Mouse (Mus musculus): ENCODE results near the gene Crmp1. TPM values are rescaled to one million over a fixed set of nuclear protein-coding genes. Genes with fewer than 3 reads are reported as not detected.

The Crmp1 gene
- polyA plus RNA-seq, 1 experiment from 2014 or later: 37.1 TPM

DNA sequence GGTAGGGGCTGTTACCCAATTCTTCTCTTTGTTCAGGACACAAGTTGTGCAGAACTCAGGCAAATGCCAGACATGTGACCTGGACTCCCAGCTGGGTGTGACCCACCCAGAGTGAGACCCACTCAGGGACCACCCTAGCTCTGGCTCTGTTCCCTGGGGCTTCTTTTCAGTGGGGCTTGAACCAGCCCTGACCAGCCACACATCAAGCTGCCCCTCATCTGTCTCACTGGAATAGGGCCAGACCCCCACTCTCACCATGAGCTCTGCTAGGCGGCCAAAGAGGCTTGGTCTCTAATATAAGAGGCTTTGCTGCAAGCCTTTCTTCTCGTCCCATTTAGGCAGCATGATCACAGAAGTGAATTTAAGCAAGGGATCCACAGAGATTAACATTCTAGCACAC is 35.4 kb upstream of the Crmp1 start:
- Histone ChIP-seq H3K36me3 (ENCODE audit: control insufficient read depth, insufficient read depth, low read length) (no peaks in the 10 kb centered on the region), H3K9me3 (ENCODE audit: control insufficient read depth, low read length) (no peaks in the 10 kb centered on the region), H3K4me1 (ENCODE audit: control insufficient read depth, insufficient read depth, low read length) (no peaks in the 10 kb centered on the region), H3K4me3 (ENCODE audit: low read depth, low read length) (no peak overlapping the region), H3K4me2 (ENCODE audit: low read depth, severe bottlenecking) (no peak overlapping the region), H3K27me3 (ENCODE audit: control insufficient read depth, insufficient read depth, low read length) (no peaks in the 10 kb centered on the region), H3K9ac (ENCODE audit: low read length) (no peak overlapping the region), H3K27ac (replicated peaks; ENCODE audit: low read depth, low read length) (no peak overlapping the region)
- ATAC-seq (ENCODE audit: insufficient number of reproducible peaks, low FRiP score, low TSS enrichment, low read depth): no peak
- no peak for DNase-seq (ENCODE audit: low spot score)
- WGBS: 78% methylated on average over 2 of the region's 2 CpGs

DNA sequence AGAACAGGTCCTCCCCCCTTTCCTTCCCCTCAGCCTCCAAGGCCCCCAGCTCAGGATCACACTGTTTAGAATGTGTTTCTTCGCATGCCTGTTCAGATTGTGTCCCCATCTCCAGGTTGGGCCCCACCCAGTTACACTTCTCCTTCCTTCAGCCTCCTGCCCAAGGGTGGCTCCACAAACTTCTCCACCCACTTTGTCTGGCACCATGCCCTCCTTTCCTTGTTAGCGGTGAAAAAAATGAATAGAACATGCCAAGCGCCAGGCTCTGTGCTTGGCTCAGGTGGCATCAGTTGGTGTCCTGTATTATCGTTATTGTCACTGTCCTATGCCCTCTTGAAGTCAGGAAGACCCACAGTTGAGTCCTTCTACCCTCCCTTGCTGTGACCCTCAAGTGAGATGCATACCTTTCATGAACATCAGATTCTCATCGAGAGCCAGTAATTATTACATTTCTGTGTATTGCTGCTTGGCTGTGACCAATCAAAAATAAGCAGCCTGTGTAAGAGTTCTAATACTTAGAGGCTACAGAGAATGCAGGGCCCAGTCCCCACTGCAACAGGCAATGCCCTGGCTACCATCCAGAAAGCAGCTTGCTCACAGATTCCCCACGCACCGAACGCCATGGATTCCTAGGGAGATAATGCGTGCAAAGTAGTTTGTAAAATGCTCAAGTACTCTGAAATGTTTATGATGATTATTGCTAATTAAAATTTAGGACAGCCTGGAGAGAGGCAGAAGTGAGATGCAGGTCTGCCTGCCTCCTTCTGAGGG is 28.6 kb upstream of the Crmp1 start:
- ATAC-seq (ENCODE audit: insufficient number of reproducible peaks, low FRiP score, low TSS enrichment, low read depth): no peak
- WGBS: 93% methylated on average over 9 of the region's 9 CpGs

GRCm38 (mm10) chr5:37213709-37214103 is 28.0 kb upstream of the Crmp1 start:
- Histone ChIP-seq H3K27me3 (ENCODE audit: control insufficient read depth, insufficient read depth, low read length) (no peaks in the 10 kb centered on the region), H3K4me1 (ENCODE audit: control insufficient read depth, insufficient read depth, low read length) (no peaks in the 10 kb centered on the region), H3K4me2 (ENCODE audit: low read depth, severe bottlenecking) (no peak overlapping the region), H3K4me3 (ENCODE audit: low read depth, low read length) (no peak overlapping the region), H3K9ac (ENCODE audit: low read length) (no peak overlapping the region), H3K36me3 (ENCODE audit: control insufficient read depth, insufficient read depth, low read length) (no peaks in the 10 kb centered on the region), H3K9me3 (ENCODE audit: control insufficient read depth, low read length) (no peaks in the 10 kb centered on the region), H3K27ac (replicated peaks; ENCODE audit: low read depth, low read length) (no peak overlapping the region)
- 78% methylated on average over 4 of the region's 4 CpGs for WGBS
- no peak for ATAC-seq (ENCODE audit: insufficient number of reproducible peaks, low FRiP score, low TSS enrichment, low read depth)
- no peak for DNase-seq (ENCODE audit: low spot score)

More for the DNA sequence above, 28.6 kb upstream of the Crmp1 start:
- H3K9me3 ChIP-seq (ENCODE audit: control insufficient read depth, low read length): no peaks in the 10 kb centered on the region
- H3K36me3 ChIP-seq (ENCODE audit: control insufficient read depth, insufficient read depth, low read length): no peaks in the 10 kb centered on the region
- no peaks in the 10 kb centered on the region for H3K27me3 ChIP-seq (ENCODE audit: control insufficient read depth, insufficient read depth, low read length)
- no peak overlapping the region for H3K9ac ChIP-seq (ENCODE audit: low read length)
- no peak overlapping the region for H3K4me3 ChIP-seq (ENCODE audit: low read depth, low read length)
- DNase-seq (ENCODE audit: low spot score): no peak
- H3K4me1 ChIP-seq (ENCODE audit: control insufficient read depth, insufficient read depth, low read length): no peaks in the 10 kb centered on the region
- no peak overlapping the region for H3K4me2 ChIP-seq (ENCODE audit: low read depth, severe bottlenecking)
- H3K27ac ChIP-seq (replicated peaks; ENCODE audit: low read depth, low read length): no peak overlapping the region

- Histone ChIP-seq H3K27me3 (ENCODE audit: control insufficient read depth, insufficient read depth, low read length) (no peaks in the 10 kb centered on the region), H3K4me3 (ENCODE audit: low read depth, low read length) (no peak overlapping the region), H3K9me3 (ENCODE audit: control insufficient read depth, low read length) (no peaks in the 10 kb centered on the region), H3K4me1 (ENCODE audit: control insufficient read depth, insufficient read depth, low read length) (no peaks in the 10 kb centered on the region), H3K36me3 (ENCODE audit: control insufficient read depth, insufficient read depth, low read length) (no peaks in the 10 kb centered on the region), H3K4me2 (ENCODE audit: low read depth, severe bottlenecking) (no peak overlapping the region), H3K9ac (ENCODE audit: low read length) (no peak overlapping the region), H3K27ac (replicated peaks; ENCODE audit: low read depth, low read length) (no peak overlapping the region)
- no peak for DNase-seq (ENCODE audit: low spot score)
- 90% methylated on average over 6 of the region's 6 CpGs for WGBS
- ATAC-seq (ENCODE audit: insufficient number of reproducible peaks, low FRiP score, low TSS enrichment, low read depth): no peak
Measured at GRCm38 (mm10) chr5:37214614-37215013, 27.1 kb upstream of the Crmp1 start.

GRCm38 (mm10) chr5:37215276-37215675 is 26.5 kb upstream of the Crmp1 start:
- Histone ChIP-seq H3K27me3 (ENCODE audit: control insufficient read depth, insufficient read depth, low read length) (no peaks in the 10 kb centered on the region), H3K9ac (ENCODE audit: low read length) (no peak overlapping the region), H3K4me3 (ENCODE audit: low read depth, low read length) (no peak overlapping the region), H3K9me3 (ENCODE audit: control insufficient read depth, low read length) (no peaks in the 10 kb centered on the region), H3K36me3 (ENCODE audit: control insufficient read depth, insufficient read depth, low read length) (no peaks in the 10 kb centered on the region), H3K4me1 (ENCODE audit: control insufficient read depth, insufficient read depth, low read length) (no peaks in the 10 kb centered on the region), H3K4me2 (ENCODE audit: low read depth, severe bottlenecking) (no peak overlapping the region), H3K27ac (replicated peaks; ENCODE audit: low read depth, low read length) (no peak overlapping the region)
- 90% methylated on average over 7 of the region's 7 CpGs for WGBS
- DNase-seq (ENCODE audit: low spot score) (no peak), ATAC-seq (ENCODE audit: insufficient number of reproducible peaks, low FRiP score, low TSS enrichment, low read depth) (no peak)

- no peaks in the 10 kb centered on the region for H3K9me3 ChIP-seq (ENCODE audit: control insufficient read depth, low read length)
- no peak overlapping the region for H3K27ac ChIP-seq (replicated peaks; ENCODE audit: low read depth, low read length)
- no peak overlapping the region for H3K4me2 ChIP-seq (ENCODE audit: low read depth, severe bottlenecking)
- ATAC-seq (ENCODE audit: insufficient number of reproducible peaks, low FRiP score, low TSS enrichment, low read depth) (no peak), DNase-seq (ENCODE audit: low spot score) (no peak)
- H3K4me1 ChIP-seq (ENCODE audit: control insufficient read depth, insufficient read depth, low read length): peaks cover 3% of the 10 kb centered on the region; the same call in 1 of the 2 replicates
- WGBS: 43% methylated on average over 5 of the region's 5 CpGs
- no peak overlapping the region for H3K4me3 ChIP-seq (ENCODE audit: low read depth, low read length)
- no peak overlapping the region for H3K9ac ChIP-seq (ENCODE audit: low read length)
- no peaks in the 10 kb centered on the region for H3K27me3 ChIP-seq (ENCODE audit: control insufficient read depth, insufficient read depth, low read length)
- no peaks in the 10 kb centered on the region for H3K36me3 ChIP-seq (ENCODE audit: control insufficient read depth, insufficient read depth, low read length)
Measured at GRCm38 (mm10) chr5:37219615-37220014, 22.1 kb upstream of the Crmp1 start.

DNA sequence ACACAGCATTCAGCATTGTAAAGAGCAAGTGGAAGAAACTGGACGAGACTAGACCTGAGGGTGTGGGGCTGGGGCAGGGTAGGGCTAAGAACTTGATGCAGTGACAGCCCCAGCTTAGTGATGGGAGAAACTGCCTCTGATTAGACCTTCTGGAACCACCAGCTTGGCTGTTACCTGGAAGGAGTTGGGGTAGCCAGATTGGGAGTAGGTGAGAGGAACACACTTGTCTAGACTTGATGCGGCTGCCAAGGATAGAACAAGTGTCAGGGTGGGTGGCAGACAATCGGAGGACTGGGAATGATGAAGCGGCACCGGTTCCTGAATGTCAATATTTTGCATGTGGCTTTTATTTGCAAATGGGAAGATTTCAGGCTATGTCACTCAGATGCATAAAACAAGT is 21.2 kb upstream of the Crmp1 start:
- Histone ChIP-seq H3K36me3 (ENCODE audit: control insufficient read depth, insufficient read depth, low read length) (no peaks in the 10 kb centered on the region), H3K27me3 (ENCODE audit: control insufficient read depth, insufficient read depth, low read length) (no peaks in the 10 kb centered on the region), H3K4me1 (ENCODE audit: control insufficient read depth, insufficient read depth, low read length) (peaks cover 3% of the 10 kb centered on the region; the same call in 1 of the 2 replicates), H3K9ac (ENCODE audit: low read length) (no peak overlapping the region), H3K4me2 (ENCODE audit: low read depth, severe bottlenecking) (no peak overlapping the region), H3K4me3 (ENCODE audit: low read depth, low read length) (no peak overlapping the region), H3K27ac (replicated peaks; ENCODE audit: low read depth, low read length) (no peak overlapping the region), H3K9me3 (ENCODE audit: control insufficient read depth, low read length) (no peaks in the 10 kb centered on the region)
- DNase-seq (ENCODE audit: low spot score): no peak
- ATAC-seq (ENCODE audit: insufficient number of reproducible peaks, low FRiP score, low TSS enrichment, low read depth): no peak
- WGBS: 92% methylated on average over 5 of the region's 5 CpGs

- WGBS: 62% methylated on average over 6 of the region's 6 CpGs
Measured at GRCm38 (mm10) chr5:37221563-37221962, 20.2 kb upstream of the Crmp1 start.

GRCm38 (mm10) chr5:37222316-37222715 is 19.4 kb upstream of the Crmp1 start:
- DNase-seq (ENCODE audit: low spot score) (no peak), ATAC-seq (ENCODE audit: insufficient number of reproducible peaks, low FRiP score, low TSS enrichment, low read depth) (no peak)
- H3K36me3 ChIP-seq (ENCODE audit: control insufficient read depth, insufficient read depth, low read length): no peaks in the 10 kb centered on the region
- no peak overlapping the region for H3K9ac ChIP-seq (ENCODE audit: low read length)
- no peak overlapping the region for H3K4me3 ChIP-seq (ENCODE audit: low read depth, low read length)
- H3K4me2 ChIP-seq (ENCODE audit: low read depth, severe bottlenecking): no peak overlapping the region
- WGBS: 50% methylated on average over 8 of the region's 8 CpGs
- peaks cover 3% of the 10 kb centered on the region; the same call in 1 of the 2 replicates for H3K4me1 ChIP-seq (ENCODE audit: control insufficient read depth, insufficient read depth, low read length)
- H3K9me3 ChIP-seq (ENCODE audit: control insufficient read depth, low read length): no peaks in the 10 kb centered on the region
- no peaks in the 10 kb centered on the region for H3K27me3 ChIP-seq (ENCODE audit: control insufficient read depth, insufficient read depth, low read length)
- no peak overlapping the region for H3K27ac ChIP-seq (replicated peaks; ENCODE audit: low read depth, low read length)

More at GRCm38 (mm10) chr5:37221563-37221962, 20.2 kb upstream of the Crmp1 start:
- H3K4me2 ChIP-seq (ENCODE audit: low read depth, severe bottlenecking): no peak overlapping the region
- DNase-seq (ENCODE audit: low spot score): no peak
- peaks cover 3% of the 10 kb centered on the region; the same call in 1 of the 2 replicates for H3K4me1 ChIP-seq (ENCODE audit: control insufficient read depth, insufficient read depth, low read length)
- H3K27ac ChIP-seq (replicated peaks; ENCODE audit: low read depth, low read length): no peak overlapping the region
- H3K27me3 ChIP-seq (ENCODE audit: control insufficient read depth, insufficient read depth, low read length): no peaks in the 10 kb centered on the region
- H3K36me3 ChIP-seq (ENCODE audit: control insufficient read depth, insufficient read depth, low read length): no peaks in the 10 kb centered on the region
- no peak overlapping the region for H3K9ac ChIP-seq (ENCODE audit: low read length)
- no peak for ATAC-seq (ENCODE audit: insufficient number of reproducible peaks, low FRiP score, low TSS enrichment, low read depth)
- no peaks in the 10 kb centered on the region for H3K9me3 ChIP-seq (ENCODE audit: control insufficient read depth, low read length)
- no peak overlapping the region for H3K4me3 ChIP-seq (ENCODE audit: low read depth, low read length)

Data from limb, embryonic 11.5 days (tissue).